Mouse (Mus musculus): Measurements from ENCODE around the gene Ube2e2. TPM values are rescaled to one million over a fixed set of nuclear protein-coding genes. Genes with fewer than 3 reads are reported as not detected.

Gene Ube2e2
- total RNA-seq (2021) = 100 to 1,000 TPM; 164 to 172 TPM
- long read RNA-seq, experiment 1, partial matches to known transcripts = 2 of 5 reads
- long read RNA-seq, experiment 1, other reads (novel, unspliced or antisense) = 2 of 5 reads
- long read RNA-seq, experiment 2, partial matches to known transcripts = 4 of 7 reads
- long read RNA-seq, experiment 2, other reads (novel, unspliced or antisense) = 3 of 7 reads

DNA sequence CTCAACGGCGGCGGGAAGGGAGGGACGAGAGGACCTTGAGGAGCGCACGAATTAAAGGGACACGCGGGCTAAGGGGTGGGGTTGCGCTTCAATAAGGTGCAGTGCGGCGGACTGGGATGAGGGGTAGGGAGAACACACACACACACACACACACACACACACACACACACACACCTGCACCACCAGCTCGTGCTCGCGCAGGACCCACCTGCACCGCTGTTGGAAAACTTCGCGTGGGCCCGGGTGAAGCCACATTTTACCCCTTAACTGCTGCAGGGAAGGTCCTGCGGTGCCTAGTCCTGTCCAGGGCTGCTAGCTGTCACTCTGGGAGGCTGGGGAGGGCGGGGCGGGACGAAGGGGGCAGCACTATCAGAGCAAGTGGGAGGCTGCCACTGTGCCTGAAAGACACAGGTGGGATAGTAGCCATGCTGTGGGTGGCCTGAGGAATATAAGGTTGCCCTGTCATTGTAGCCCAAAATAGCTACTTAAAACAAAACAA, at the start of gene Ube2e2:
TSS of gene Ube2e2 (minus strand) at position 321 of the 499 bp plus-strand sequence.
- TF ChIP-seq CTCF (IDR thresholded peaks at IDR 0.05) = no peak
- H3K4me3 ChIP-seq = peak within 1 kb of the TSS; percentile 50
- H3K27ac ChIP-seq = peak within 1 kb of the TSS; percentile 93
- no peak for DNase-seq (ENCODE audit: extremely low spot score in 1 of 2, low spot score in 2 of 2)
- intact Hi-C loops (cut with DNase I) = loop anchor here (5.0 kb wide), 2 partner anchors 347 to 387 kb away; no protein-coding TSS in a partner anchor

DNA sequence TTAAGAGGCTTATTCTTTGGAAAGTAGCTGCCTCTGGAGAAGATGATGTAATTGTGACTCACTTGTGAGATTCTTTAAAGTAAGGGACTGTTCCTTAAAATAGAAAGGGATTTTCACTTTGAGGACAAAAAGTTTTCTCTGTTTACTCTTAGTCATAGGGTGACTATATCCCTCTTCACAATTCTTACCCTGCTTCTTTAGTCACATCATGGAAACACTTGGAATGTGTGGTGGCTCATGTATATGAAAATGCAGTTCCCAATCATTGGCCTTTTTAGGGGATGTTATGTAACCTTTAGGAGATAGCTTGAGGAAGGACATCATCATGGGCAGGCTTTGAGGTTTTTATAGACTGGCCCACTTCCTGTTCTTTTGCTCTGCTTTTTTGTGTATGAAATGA, 46.0 kb upstream of the Ube2e2 start:
- TF ChIP-seq CTCF (IDR thresholded peaks at IDR 0.05) = no peak
- Histone ChIP-seq H3K4me3 (no peak overlapping the region), H3K27ac (peak overlapping the region; percentile 80)
- no peak for DNase-seq (ENCODE audit: extremely low spot score in 1 of 2, low spot score in 2 of 2)
- intact Hi-C loops (cut with DNase I) = no loop called here

- no peak for TF ChIP-seq CTCF (IDR thresholded peaks at IDR 0.05)
- H3K27ac ChIP-seq = no peak overlapping the region
- no peak for DNase-seq (ENCODE audit: extremely low spot score in 1 of 2, low spot score in 2 of 2)
- intact Hi-C loops (cut with DNase I) = no loop called here
- no peak overlapping the region for H3K4me3 ChIP-seq
Observed at GRCm38 (mm10) chr14:18903553-18903952, 9.5 kb upstream of the Ube2e2 start.

GRCm38 (mm10) chr14:18893121-18893946, 733 bp downstream of the Ube2e2 start:
- peak overlapping the region; percentile 93 for H3K27ac ChIP-seq
- intact Hi-C loops (cut with DNase I) = loop anchor here (5.0 kb wide), 2 partner anchors 346 to 386 kb away; no protein-coding TSS in a partner anchor
- TF ChIP-seq CTCF (IDR thresholded peaks at IDR 0.05) = no peak
- H3K4me3 ChIP-seq = peak overlapping the region; percentile 50
- DNase-seq (ENCODE audit: extremely low spot score in 1 of 2, low spot score in 2 of 2) = peak; percentile 89 to 91

- TF ChIP-seq CTCF (IDR thresholded peaks at IDR 0.05) = no peak
- no peak overlapping the region for H3K4me3 ChIP-seq
- intact Hi-C loops (cut with DNase I) = loop anchor here (5.0 kb wide), 2 partner anchors 93 to 112 kb away; no protein-coding TSS in a partner anchor
- no peak for DNase-seq (ENCODE audit: extremely low spot score in 1 of 2, low spot score in 2 of 2)
- H3K27ac ChIP-seq = no peak overlapping the region
Observed at GRCm38 (mm10) chr14:18889571-18889970, 4.5 kb downstream of the Ube2e2 start.

GRCm38 (mm10) chr14:18882493-18882892, 11.6 kb downstream of the Ube2e2 start:
- intact Hi-C loops (cut with DNase I) = no loop called here
- H3K4me3 ChIP-seq = no peak overlapping the region
- no peak for DNase-seq (ENCODE audit: extremely low spot score in 1 of 2, low spot score in 2 of 2)
- TF ChIP-seq CTCF (IDR thresholded peaks at IDR 0.05) = no peak
- no peak overlapping the region for H3K27ac ChIP-seq

DNA sequence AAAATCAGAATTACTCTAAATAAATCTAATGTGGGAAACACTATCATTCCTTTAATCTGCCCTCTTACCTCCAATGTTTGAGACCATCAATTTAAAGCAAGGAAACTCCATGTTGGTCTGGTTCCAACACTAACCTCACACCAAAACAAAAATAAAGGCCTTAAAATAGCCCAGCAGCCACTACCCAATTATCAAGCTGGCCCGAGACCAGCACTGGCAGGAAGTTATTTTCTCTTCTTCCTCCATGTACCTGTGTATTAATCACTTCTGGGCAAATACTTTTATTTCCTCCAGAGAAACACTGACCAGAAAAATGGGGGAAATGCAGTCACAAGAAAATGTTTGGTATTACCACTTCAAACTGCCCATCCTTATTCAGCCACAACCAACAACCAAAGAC, 23.4 kb downstream of the Ube2e2 start:
- intact Hi-C loops (cut with DNase I) = no loop called here
- TF ChIP-seq CTCF (IDR thresholded peaks at IDR 0.05) = no peak
- H3K27ac ChIP-seq = no peak overlapping the region
- DNase-seq (ENCODE audit: extremely low spot score in 1 of 2, low spot score in 2 of 2) = no peak
- H3K4me3 ChIP-seq = no peak overlapping the region

GRCm38 (mm10) chr14:18828661-18829060, 65.4 kb downstream of the Ube2e2 start:
- Histone ChIP-seq H3K4me3 (no peak overlapping the region), H3K27ac (no peak overlapping the region)
- no peak for DNase-seq (ENCODE audit: extremely low spot score in 1 of 2, low spot score in 2 of 2)
- TF ChIP-seq CTCF (IDR thresholded peaks at IDR 0.05) = no peak
- intact Hi-C loops (cut with DNase I) = no loop called here

DNA sequence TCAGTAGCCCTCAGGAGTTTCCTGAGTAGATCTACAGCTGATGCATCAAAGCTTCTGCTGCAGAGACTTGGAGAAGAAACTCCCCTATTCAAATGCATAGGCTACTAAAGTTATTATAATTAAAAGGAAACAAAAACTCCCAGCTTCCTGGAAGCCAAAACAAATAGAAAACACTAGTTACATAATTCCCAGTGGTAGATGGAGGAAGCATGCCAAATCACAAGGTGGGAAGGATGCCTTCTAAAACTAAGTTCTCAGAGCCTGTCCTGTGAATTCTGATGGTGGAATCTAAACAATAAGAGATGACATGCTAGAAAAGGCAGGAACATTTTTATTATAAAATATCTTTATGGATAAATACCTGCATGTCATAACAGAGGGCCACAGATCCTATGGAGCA, 67.3 kb downstream of the Ube2e2 start:
- TF ChIP-seq CTCF (IDR thresholded peaks at IDR 0.05) = no peak
- intact Hi-C loops (cut with DNase I) = no loop called here

DNA sequence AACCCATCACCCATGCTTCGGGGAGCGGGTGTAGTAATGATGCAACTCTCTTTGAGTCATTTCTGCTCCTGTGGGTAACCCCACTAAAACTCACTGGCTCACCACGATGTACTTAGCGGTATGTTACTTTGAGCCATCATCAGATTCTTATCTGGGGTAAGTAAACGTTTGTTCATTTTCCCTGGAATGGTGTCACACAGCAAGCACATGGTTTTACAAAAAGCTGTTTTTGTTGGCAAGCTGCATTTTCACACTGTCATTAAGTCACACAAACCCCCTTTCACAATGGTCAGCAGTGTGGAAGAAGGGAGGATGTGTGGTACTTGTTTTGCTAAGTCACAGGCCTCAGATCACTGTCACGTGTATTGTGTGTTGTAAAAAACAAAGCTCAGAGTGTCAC, 73.4 kb downstream of the Ube2e2 start:
- no peak overlapping the region for H3K4me3 ChIP-seq
- TF ChIP-seq CTCF (IDR thresholded peaks at IDR 0.05) = no peak
- intact Hi-C loops (cut with DNase I) = no loop called here
- peak overlapping the region; percentile 12 for H3K27ac ChIP-seq
- DNase-seq (ENCODE audit: extremely low spot score in 1 of 2, low spot score in 2 of 2) = no peak

More for the DNA sequence above, 67.3 kb downstream of the Ube2e2 start:
- no peak for DNase-seq (ENCODE audit: extremely low spot score in 1 of 2, low spot score in 2 of 2)
- H3K4me3 ChIP-seq = no peak overlapping the region
- H3K27ac ChIP-seq = no peak overlapping the region

DNA sequence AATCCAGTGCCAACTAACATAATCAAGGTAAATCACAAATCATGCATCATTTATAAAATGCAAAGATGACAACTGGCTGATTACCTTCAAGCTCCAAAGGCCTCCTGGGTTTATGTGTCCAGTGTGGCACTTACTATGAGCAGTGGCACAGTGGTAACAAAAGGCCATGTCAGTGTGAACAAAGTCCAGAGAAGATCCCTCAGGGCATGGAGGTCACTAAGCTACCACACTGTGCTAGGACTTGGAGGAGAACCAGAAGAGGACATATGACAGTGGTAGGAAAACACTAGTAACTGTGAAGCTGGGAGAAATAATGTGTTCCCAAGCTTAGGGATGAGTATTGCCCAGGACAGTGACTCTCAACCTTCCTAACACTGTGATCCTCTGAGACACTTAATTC, 97.2 kb downstream of the Ube2e2 start:
- no peak overlapping the region for H3K27ac ChIP-seq
- H3K4me3 ChIP-seq = no peak overlapping the region
- no peak for DNase-seq (ENCODE audit: extremely low spot score in 1 of 2, low spot score in 2 of 2)
- TF ChIP-seq CTCF (IDR thresholded peaks at IDR 0.05) = no peak
- intact Hi-C loops (cut with DNase I) = loop anchor here (10.0 kb wide), 1 partner anchor 412 kb away; no protein-coding TSS in a partner anchor

- no peak for TF ChIP-seq CTCF (IDR thresholded peaks at IDR 0.05)
- intact Hi-C loops (cut with DNase I) = loop anchor here (10.0 kb wide), 1 partner anchor 411 kb away; no protein-coding TSS in a partner anchor
Observed at GRCm38 (mm10) chr14:18795787-18796186, 98.3 kb downstream of the Ube2e2 start.

More at GRCm38 (mm10) chr14:18795787-18796186, 98.3 kb downstream of the Ube2e2 start:
- no peak for DNase-seq (ENCODE audit: extremely low spot score in 1 of 2, low spot score in 2 of 2)
- Histone ChIP-seq H3K27ac (no peak overlapping the region), H3K4me3 (no peak overlapping the region)

Data from left cerebral cortex, adult 2 months (tissue).